Mouse (Mus musculus): ENCODE results near the gene Olfr1202.

DNA sequence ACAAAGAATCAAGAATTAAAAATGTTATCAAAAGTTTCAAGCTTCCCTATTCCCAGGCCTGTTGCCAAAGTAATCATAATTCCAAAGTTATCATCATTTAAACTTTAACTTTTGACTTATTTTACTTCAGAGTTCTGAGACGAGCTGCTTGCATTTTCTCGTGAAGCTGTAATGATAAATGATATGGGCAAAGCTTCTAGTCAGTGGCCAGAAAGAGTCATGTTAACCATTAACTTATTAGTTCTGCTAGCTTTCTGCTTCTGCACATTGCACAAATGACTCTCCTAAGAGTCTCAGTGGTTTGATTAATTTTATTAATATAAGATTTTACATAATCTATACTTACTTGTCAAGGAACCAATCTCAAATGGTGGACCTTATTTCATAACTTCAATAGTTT, 24.2 kb downstream of the Olfr1202 start:
- no peak for TF ChIP-seq CTCF (IDR thresholded peaks at IDR 0.05; ENCODE audit: control insufficient read depth, insufficient read depth, insufficient read length)
- no peak for TF ChIP-seq MYOD1 (IDR thresholded peaks at IDR 0.05; ENCODE audit: control insufficient read depth, insufficient read length, low read depth)
- no peak for TF ChIP-seq MAX (IDR thresholded peaks at IDR 0.05)
- no peak for TF ChIP-seq CEBPB (IDR thresholded peaks at IDR 0.05; ENCODE audit: low read depth)
- no peak for TF ChIP-seq USF1 (IDR thresholded peaks at IDR 0.05; ENCODE audit: low read depth)
- no peak for TF ChIP-seq MYOG (IDR thresholded peaks at IDR 0.05; ENCODE audit: control insufficient read depth, extremely low read depth, insufficient read length)
- TF ChIP-seq FOSL1 (IDR thresholded peaks at IDR 0.05; ENCODE audit: insufficient read depth, low read length, poor library complexity, severe bottlenecking): no peak

Data from C2C12 (cell line).